Mouse (Mus musculus) layer of hippocampus, adult 8-10 months (tissue): ENCODE measurements at regions not wholly inside any gene's neighbourhood (a gene's known extent, or its start where the extent isn't known, plus 50 kb on each side); places are given as distances from the start of the nearest gene placed in this dataset.

ENCODE experiments used
- DNase-seq, 2 experiments: peaks; one replicate each; pipeline ENCODE4 v3.0.0; 2022; ENCODE audit warnings: low spot score in 2 of 2

DNA sequence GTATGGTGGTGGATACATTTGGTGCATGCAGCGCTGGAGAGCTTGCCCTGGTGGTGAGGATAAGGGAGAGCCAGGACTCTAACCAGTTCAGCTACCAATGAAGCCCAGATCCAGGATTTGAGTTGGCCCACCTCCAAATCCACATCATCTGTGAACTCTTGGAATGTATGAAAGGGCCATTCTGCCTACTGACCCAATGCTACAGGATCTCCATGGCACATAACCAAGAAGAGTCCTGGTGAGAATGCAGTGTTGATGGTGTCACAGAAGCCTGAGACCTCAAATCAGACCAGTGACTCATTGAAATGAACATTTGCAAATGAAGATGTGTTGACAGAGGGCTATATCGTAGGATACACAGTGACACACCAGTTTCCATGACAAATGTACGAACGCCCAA, 121.0 kb upstream of the Slitrk5 start:
- DNase-seq: no peak

DNA sequence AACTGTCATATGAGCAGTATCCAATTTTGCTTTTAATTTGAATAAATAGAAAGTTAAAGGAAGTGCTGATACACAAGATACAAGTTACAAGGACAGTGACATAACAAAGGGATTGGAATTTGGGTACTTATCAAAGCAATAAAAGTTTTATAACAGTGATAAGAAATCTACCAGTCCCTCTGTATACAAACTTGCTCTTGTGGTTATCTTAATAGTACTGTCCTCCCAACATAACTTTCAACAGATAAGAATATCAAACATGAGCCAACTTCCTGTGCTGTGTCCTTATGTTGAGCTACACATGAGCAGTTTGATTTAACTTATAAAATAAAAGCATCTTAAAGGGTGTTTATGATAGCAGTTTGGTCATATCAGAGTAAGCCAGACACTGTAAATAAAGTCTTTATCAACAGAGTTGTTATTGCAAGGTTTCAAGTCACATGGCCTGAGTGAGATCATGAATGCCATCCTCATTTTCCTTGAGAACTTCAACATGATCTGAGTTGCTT, 105.5 kb upstream of the Slitrk5 start:
- DNase-seq: no peak

DNA sequence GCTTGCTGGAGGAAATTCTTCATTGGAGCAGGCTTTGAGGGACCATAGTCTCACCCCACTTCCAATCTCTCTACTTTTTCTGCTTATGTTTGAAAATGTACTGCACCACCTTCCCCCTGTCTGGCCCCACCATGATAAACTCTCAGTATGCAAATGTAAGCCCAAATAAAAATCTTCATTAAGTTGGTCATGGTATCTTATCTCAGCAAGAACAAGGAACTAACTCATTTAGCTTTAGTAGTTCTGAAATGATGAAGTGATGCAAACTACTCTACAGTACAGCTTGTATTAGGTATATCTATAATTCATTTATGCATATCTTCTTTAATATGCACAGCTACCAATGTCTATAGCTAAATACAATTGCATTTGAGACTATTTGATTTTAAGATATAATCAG, 97.4 kb upstream of the Slitrk5 start:
- DNase-seq: no peak

DNA sequence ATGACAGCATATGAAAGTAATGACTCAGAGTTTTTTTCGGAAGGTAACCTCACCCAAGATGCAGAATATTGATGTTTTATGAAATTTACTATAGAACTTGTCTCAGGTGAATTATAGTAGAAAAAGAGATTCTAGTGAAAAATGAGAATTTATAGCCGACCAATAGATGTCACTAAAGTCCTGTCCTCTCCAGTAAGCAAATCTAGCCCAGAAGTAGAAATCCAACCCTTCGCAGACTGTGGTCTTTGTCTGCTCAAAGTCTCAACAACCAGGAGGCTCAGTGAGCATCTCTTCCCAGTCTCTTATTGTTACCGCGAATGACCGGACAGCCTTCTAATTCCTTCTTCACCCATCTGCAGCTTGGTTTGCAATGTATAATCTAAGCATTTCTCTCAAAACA, 91.8 kb upstream of the Slitrk5 start:
- DNase-seq: no peak

DNA sequence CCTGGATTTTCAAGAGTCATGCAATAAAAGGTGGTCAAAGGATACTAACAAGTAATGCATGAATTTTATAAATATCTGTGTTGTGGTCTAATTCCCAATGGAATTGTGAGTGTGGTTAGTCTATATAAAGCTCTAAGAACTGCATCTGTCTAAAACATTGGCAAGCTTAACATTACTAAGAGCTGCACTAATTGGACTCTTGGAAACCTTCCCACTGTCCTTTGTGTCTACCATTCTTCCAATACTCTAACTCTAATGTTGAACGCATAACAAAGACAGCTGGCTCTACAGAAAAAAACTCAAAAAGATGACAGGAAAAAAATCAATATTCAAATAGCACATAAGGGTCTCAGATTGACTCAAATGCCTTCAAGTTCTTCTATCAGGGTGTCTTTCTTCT, 58.1 kb upstream of the Slitrk5 start:
- DNase-seq: no peak

DNA sequence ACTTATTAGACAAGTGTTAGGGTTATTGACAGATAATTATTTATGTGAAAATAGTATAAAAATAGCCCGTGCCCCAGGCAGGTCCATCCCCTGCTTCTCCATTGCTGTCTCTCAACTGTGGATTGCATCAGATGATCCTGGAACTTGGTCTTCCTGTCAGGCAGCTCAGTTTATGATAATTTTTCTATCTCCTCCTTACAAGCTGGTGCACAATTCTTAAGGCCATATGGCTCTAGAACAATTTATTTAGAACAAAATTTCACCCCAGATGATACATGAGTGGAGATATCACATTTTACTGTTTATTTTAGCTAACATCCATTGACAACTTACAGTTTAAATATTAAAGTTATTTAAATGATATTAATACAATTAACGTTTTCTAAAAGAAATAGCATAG, 54.1 kb upstream of the Slitrk5 start:
- peak; percentile 9 to 16 for DNase-seq
